Mouse (Mus musculus) left cerebral cortex, postnatal 25 days (tissue): ENCODE results near the gene Gadd45gip1. TPM values are rescaled to one million over a fixed set of nuclear protein-coding genes. Genes with fewer than 3 reads are reported as not detected.

Experiments
- DNase-seq, 2 experiments: peaks; one replicate each; pipeline ENCODE4 v3.0.0; 2022; ENCODE audit warnings: low spot score in 2 of 2, mixed read lengths in 1 of 2
- intact Hi-C: fragments of 180-260 bp; cut with DNase I; formaldehyde crosslinking; loops from one replicate; pipeline ENCODE4 v1.15.1; 2025
- total RNA-seq, 2 experiments: library from RNA; stranded (reverse); gene quantifications; 2 replicates each; pipeline ENCODE4 v1.2.3; 2021

The Gadd45gip1 gene
- 10 to 100 TPM; 23.4 to 24.7 TPM for total RNA-seq

DNA sequence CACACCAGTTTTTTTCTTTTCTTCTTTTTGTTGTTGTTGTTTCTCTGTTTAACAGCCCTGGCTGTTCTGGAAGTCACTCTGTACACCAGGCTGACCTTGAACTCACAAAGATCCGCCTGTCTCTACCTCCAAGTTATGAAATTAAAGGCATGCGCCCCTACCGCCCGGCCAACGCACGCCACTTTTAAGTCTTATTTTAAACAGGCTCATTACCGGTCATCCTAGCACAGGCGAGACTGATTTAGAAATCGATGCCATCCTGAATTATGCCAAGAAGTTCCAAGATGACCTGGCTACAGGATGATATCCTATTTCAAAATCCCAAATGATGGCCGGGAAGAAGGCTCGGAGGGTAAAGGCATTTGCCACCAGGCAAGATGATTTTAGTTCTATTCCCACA is at the start of gene Gadd45gip1:
TSS of gene Gadd45gip1 (plus strand) at position 33 of the 400 bp plus-strand sequence.
- no peak for DNase-seq
- intact Hi-C loops: no loop called here

DNA sequence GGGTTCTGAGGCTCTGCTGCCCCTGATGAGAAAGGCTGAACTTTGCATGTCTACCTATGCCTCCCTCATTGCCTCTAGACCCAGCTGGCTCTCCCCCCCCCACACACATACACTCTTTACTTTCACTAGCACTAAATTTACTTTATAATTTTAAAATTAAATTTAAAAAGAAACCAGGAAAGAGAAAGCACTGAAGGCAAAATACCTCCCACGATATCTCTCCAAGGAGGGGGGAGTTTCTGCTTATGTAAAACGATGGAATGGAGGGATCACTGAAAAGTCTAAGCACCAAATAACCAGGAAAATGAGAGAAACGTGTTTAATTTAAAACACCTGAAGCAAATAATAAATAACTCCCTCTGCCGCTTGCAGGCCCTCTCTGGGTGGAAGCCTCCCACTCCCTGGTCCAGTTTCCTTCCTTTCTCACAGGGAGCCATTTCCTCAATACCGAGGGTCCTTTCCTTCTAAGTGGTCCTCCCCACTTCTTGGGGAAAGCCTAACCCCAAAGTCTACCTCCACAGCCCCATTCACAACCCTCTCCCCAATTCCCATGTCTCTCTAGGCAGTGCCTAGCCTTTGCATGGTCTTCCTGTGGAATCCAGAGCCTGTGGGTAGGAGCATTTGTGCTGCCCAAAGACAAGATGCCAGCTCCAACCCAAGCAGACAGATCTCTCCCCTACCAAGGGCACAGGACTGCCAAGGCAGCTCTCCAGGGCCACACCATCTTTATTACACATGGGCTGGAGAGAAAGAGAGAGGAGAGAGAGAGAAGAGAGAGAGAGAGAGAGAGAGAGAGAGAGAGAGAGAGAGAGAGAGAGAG is 49.4 kb upstream of the Gadd45gip1 start:
- intact Hi-C loops: no loop called here

DNA sequence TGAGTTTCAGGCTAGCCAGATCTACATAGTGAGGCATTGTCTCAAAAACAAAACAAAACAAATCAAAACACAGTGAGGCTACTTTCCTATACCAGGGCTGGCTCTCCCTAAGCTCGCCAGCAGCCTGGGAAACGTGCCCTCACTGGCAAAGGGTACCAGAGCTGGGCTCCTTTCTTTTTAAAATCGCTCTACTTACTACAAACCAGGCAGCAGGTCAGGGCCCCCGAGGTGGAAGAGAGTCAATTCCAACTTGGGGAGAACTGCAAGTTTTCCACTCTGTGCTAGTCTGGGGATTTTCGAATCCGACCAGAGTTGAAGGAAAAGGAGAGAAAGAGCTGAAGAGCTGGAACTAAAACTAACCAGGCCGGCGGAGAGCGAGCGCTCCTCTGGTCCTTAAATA is 48.6 kb upstream of the Gadd45gip1 start:
- intact Hi-C loops: no loop called here
- no peak for DNase-seq

More for the DNA sequence above, 49.4 kb upstream of the Gadd45gip1 start:
- DNase-seq: peak in 1 of 2 experiments; percentile 72

DNA sequence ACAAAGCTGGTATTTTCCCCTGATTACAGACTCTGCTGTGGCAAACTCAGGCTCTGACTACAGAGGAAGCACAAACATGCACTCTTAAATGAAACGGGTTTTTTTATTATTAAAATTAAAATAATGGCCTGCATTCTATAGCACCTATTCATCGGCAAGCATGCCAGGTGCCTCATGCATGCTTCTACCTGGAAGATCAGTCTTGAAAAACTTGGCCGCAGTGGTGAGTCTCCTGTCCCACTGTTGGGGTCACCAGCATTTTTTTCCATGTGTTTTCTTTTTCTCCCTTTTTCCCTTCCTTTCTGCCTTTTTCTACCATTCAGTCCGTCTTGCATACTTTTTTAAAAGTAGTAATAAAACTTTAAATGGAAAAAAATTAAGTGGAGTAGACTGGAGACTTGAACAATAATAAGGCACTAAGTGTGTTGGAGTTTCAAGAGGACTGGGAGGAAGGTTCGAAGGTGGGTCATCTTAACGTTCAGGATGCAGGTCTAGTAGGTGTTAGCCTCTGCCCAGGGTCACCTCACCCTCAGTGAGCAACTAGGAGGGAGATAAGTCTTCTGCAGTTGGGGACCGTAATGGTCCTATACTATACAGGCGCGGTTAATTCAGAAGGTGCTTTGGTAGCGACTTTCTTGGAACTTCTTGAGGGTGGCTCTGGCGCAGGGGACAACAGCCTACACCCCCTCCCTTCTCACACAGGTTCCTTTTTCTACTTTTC is 48.0 kb upstream of the Gadd45gip1 start:
- DNase-seq: no peak
- intact Hi-C loops: no loop called here

DNA sequence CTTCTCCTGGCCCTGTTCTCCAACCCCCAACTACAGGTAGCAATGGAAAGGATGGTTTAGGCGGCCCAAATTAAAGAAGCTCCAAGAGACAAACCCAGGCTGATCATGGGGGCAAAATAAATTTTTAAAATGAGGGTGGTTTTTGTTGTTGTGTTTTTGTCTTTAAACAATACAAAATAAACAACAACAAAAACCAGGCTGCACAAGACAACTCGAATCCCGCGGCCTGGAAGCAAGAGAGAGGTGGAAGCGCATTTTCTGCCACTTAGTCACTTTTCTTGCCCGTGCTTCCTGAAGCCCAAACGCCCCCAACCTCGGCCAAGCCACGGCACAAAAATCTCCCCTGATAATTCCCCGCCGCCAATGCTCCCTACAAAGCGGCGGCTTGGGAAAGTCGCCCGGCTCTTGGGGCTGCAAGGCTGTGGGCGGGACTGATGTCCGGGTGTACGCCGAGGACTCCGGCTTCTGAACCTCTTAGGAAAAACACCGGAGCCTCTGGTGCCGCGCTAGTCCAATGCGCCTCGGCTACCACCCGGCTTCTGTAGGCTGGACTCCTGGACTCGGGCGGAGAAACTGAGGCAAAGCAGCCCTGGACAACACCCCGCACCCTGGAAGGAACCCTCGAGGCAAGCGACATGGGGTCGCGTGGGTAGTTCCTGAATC is 47.3 kb upstream of the Gadd45gip1 start:
- DNase-seq: no peak
- intact Hi-C loops: no loop called here

DNA sequence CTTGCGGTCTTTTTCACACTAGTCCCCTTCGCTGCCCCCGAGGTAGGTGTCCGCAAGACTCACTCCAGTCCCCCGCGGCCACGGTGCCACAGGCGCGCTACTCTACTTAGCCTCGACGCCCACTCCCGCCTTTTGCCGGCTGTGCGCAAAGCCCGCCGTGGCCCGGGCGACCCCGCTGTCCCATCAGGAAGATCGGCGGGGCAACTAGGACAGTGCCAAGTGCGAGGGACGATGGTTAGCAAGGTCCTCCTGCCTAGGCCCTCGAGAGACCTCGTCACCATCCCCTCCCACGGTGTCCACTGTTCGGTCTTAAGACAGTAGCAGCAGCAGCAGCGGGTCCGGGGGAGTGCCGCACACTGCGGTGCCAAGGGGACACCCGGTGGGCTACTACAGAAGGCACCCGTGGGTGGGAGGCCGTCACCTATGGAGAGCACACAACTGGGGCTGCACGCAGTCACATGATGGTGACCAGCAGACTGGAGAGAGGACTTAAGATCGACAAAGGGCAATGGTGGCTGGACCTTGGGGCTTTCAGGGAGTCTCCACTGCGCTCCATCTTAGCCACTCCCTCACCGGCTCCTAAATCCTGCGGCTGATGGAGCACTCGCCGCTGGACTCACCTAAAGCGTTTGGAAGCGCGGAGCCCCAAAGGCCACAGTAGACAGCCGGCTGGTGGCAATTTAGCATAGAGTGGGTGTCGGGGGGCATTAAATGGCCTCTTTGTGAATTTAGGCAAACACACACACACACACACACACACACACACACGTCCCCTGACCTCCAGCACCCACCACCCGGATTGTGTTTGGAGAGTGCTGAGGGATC is 46.4 kb upstream of the Gadd45gip1 start:
- DNase-seq: peak in 1 of 2 experiments; percentile 23

DNA sequence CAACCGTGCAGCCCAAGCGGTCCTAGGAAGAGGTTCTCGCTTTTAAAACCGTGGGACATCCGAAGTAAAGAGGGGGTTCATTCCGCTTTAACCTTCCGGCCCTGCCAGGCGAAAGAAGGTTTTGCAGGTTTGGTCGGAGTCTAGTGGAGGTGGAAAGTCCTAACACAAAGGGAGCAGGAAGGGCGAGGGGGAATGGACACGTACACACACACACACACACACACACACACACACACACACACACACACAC is 45.9 kb upstream of the Gadd45gip1 start:
- intact Hi-C loops: no loop called here
- no peak for DNase-seq

More for the DNA sequence above, 46.4 kb upstream of the Gadd45gip1 start:
- intact Hi-C loops: no loop called here

DNA sequence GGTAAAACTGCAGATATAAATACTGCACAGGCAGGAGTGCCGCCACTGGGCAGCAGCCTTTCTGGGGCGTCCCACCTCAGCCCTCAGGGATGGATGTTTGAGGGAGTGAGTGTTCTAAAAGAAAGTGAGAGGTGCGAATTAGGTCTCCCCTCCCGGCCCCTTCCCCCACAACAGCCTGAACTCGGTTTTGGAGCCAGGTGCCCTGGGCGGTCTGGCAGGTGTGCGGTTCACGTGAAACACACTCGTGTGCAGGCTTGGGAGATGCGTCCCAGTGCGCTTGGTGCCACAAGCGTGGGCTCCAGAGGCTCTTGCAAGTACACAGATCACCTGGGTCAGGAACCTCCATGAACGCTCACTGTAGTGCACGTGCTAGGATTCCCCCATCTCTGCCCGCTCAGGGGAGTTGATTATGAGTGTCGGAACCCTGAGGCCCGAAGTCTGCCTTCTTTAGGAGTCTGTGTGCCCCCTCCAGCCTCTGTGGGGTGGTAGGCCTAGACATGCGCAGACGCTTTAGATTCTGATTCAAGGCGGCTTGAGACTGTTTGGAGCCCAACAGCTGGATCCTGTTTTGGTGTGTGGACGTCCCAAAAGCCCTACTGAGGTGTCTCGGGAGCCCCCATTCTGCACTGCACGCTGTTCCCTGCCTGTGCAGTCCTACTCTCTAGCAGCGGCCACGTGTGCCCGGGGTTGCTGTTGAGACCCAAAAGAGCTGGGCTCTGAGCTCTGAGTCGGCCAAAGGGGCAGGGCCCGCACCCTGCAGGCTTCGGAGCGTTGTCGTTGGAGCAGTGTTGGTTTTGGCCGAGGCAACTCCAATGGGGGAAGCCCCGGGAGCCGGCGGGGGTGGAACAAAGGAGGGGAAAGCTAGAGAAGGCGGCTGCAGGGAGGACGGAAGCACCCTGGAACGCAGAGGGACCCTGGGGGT is 45.3 kb upstream of the Gadd45gip1 start:
- intact Hi-C loops: no loop called here
- DNase-seq: peak; percentile 27 to 61

DNA sequence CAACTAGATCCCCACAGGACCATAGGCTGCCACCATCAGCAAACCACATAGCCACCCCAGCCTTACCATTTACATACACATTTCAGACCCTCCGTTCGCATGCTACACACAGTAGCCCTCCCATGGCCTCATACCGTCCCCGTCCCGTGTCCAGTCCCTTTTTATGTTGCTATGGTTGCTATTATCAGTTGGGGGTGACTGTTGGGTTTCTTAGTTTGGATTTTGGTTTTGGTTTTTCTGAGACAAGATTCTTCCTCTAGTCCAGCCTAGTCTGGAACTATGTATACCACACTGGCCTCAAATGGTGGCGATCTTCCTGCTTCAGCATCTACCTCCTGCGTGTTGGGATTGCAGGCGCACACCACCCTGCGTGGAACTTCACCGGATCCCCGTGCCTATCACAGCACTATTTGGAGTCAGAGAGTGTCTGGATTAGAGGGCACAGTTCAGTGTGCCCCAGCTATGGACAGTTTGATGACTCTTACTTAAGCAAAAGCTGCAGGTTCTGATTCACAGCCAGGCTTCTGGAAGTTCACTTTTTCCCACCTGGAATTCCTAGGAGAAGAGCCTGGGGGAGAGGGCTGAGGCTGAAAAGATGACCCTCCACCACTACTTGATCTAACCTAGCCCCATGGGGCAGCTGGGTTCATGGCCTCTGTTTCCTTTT is 44.4 kb upstream of the Gadd45gip1 start:
- intact Hi-C loops: no loop called here
- no peak for DNase-seq

DNA sequence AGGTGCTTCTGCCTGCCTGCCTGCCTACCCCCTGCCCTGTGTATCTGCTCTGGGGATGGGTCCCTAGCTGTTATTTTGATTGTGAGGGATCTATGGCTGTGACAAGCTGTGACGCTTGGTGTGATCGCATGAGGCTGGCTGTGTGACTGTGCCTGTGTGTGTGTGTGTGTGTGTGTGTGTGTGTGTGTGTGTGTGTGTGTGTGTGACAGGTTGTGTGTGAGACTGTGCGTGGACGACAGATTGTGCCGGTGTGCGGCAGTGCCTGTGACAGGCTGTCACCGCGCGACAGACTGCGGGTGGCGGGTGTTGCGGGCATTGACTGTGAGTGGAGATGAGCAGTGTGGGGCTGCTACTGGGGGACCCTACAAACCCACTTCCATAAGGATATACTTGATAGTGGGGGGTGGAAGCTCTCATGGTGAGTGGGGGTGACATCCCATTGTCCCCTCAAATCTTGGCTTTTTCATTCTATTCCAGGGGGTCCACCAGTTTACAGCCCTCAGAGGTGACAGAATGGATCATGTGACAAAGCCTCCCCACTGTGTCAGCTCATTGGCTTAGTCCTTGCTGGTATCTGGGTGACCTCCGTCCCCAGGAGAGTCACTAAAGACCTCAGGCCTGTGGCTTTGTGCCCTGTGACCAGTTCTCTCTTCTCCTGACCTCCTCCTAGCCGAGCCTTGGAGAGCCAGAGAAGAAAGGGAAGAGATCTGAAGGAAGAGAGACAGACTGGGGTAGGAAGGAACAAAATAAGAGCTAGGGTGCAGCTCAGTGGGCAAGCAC is 43.6 kb upstream of the Gadd45gip1 start:
- DNase-seq: peak in 1 of 2 experiments; percentile 73
- intact Hi-C loops: no loop called here

DNA sequence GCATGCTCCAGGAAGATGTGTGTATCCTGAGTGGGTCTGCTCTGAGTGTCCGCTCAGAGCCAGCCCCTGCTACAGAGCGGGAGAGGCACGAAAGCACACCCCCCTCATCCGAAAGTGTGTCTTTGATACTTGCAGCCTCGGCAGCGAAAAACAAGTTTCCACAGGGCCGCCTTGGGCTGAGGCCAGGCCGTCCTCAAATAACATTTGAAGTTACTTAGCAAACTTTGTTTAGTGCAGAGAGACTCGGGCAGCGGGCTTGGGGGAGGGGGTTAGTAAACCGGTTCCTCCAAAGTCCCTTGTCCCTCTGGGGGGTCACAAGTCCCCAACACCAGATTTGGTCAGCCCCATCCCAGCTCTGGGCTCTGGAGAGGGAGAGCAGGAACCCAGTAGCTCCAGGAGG is 42.4 kb upstream of the Gadd45gip1 start:
- intact Hi-C loops: no loop called here
- DNase-seq: peak in 1 of 2 experiments; percentile 75

DNA sequence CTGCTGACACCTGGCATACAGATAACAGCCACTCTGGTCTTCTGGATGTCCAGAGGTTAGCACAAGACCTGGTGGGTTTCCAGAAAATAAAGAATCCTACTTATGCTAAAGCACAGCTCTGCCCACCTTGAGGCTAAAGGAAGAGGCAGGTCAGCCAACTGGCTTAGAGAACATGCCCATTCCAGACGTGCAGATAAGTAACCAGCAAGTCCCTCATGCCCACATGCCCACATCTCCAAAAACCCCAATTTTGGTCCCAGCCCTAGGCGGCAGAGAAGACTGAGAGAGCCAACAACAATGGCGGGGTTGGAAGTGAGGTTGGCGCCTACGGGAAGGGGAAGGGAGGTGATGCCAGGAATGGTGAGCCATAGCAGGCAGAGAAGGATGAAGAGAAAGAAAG is 42.0 kb upstream of the Gadd45gip1 start:
- DNase-seq: peak in 1 of 2 experiments; percentile 50
- intact Hi-C loops: no loop called here

DNA sequence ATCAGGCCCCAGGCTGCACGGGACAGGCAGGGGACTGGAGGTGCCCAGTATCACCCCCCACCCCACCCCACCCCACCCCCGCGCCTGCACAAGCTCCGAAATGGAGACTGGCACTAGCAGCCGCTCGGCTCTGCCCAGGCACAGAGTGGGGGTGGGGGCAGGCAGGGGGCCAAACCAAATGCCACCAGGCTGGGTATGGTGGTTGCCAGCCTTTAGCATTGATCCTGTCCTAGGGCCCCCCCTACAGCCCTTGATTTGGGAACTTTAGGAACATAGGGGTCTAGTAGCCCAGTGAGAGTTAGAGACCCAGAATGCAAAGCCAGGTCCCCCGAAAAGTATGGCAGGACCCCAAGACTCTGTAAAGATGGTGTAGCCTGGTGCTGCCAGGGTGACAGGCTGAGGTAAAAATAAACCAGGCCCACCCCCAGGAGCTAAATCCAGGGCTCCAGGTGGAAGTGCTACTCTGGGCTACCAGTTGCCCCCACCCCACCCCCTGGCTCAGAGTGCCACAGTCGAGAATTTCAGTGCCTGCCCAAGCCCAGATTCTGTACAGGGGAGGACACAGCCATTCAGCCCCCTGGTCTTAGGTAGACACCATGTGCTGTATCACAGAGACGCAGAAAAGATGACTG is 41.4 kb upstream of the Gadd45gip1 start:
- intact Hi-C loops: no loop called here
- DNase-seq: peak in 1 of 2 experiments; percentile 53

DNA sequence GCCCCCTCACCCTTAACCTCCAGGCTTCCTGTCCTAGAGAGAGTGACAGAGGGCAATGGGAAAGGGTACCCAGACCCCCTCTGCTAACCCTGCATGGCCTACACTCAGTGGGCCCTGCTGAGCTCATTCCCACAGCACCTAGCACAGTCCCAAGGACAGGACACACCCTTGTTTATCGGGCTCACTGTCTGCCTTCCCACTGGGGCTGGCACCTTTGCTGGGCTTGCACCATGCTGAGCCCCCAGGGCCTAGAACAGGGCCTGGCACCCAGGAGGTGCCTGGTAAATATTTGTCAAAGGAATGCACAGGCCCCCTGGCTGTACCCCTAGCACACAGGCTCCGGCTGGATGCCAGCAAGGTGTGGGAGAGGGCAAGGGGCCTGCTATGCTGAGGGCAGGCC is 40.8 kb upstream of the Gadd45gip1 start:
- no peak for DNase-seq
- intact Hi-C loops: no loop called here

DNA sequence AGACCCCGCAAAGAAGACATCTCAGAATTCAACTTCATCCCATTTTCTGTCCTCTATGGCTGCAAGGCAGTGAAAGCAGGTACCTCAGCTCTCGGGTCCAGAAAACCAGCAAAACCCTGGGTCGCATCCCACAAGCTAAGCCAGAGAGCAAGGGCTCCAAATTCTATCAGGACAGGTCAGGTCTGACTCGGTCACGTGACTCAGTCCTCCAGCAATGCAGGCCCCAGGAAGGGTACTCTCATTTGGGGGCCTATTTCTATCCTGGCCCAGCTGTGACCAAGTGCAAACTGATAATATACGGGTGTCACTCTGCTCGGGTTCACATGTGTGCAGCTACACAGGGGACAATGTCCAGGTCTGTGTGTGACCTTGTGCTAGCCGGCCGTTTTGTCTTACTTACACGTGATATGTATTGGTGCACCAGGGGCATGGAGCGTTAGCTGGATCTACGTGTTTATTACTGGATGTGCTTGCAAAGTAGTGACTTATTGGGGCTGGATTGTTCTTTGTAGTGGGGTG is 38.8 kb upstream of the Gadd45gip1 start:
- no peak for DNase-seq
- intact Hi-C loops: no loop called here

DNA sequence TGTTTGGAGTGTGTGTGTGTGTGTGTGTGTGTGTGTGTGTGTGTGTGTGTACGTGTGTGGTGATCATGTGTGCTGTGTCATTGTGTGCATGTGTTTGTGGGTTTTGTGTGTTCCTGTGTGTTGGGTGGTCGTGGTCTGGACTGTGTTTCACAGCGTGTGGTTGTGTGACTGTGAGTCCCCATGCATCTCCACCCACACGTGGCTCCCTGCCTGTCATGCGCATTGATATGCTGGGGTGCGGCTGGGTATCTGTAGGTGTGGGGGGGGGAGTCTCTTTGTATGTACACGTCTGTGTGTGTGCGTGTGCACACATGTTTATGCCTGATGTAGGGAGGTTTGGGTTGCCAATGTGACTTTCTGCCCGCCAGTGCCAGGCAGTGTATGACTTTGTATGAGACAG is 38.2 kb upstream of the Gadd45gip1 start:
- intact Hi-C loops: no loop called here
- DNase-seq: peak; percentile 42 to 79
